Mouse (Mus musculus) midbrain, postnatal 0 days (tissue): ENCODE measurements at regions not wholly inside any gene's neighbourhood (a gene's known extent, or its start where the extent isn't known, plus 50 kb on each side); places are given as distances from the start of the nearest gene placed in this dataset.

Experiments
- ATAC-seq: fragments of 200-750 bp; cut with Nextera tagmentation; 2 replicates; pipeline ENCODE4 v1.8.0; 2017; ENCODE audit warnings: moderate number of reproducible peaks, mild to moderate bottlenecking, moderate TSS enrichment, moderate library complexity; ENCODE audit not compliant: low FRiP score
- DNase-seq: peaks from one replicate; pipeline ENCODE4 v3.0.0-alpha.2; 2015; ENCODE audit warnings: low spot score
- H3K27ac ChIP-seq: fragments of 300-500 bp; sonication (generic); 2 replicates; pipeline ENCODE4 v1.5.1; 2014; ENCODE audit warnings: low read depth, mild to moderate bottlenecking, low read length, mixed read lengths
- H3K27me3 ChIP-seq: fragments of 300-500 bp; sonication (generic); 2 replicates; pipeline ENCODE4 v1.6.1; 2014; ENCODE audit warnings: low read length, control low read depth, mixed read lengths; ENCODE audit not compliant: insufficient read depth
- H3K36me3 ChIP-seq: fragments of 300-500 bp; sonication (generic); 2 replicates; pipeline ENCODE4 v1.6.1; 2014; ENCODE audit warnings: low read length, control low read depth, mixed read lengths; ENCODE audit not compliant: insufficient read depth
- H3K4me1 ChIP-seq: fragments of 300-500 bp; sonication (generic); 2 replicates; pipeline ENCODE4 v1.6.1; 2014; ENCODE audit warnings: mild to moderate bottlenecking, control low read depth, antibody characterized with exemption, low read length, mixed read lengths; ENCODE audit not compliant: insufficient read depth
- H3K4me2 ChIP-seq: fragments of 300-500 bp; sonication (generic); 2 replicates; pipeline ENCODE4 v1.6.1; 2014; ENCODE audit warnings: low read depth, mild to moderate bottlenecking, low read length, mixed read lengths; ENCODE audit not compliant: poor library complexity, severe bottlenecking
- H3K4me3 ChIP-seq: fragments of 300-500 bp; sonication (generic); 2 replicates; pipeline ENCODE4 v1.5.1; 2014; ENCODE audit warnings: low read depth, mild to moderate bottlenecking, low read length, moderate library complexity
- H3K9ac ChIP-seq: fragments of 300-500 bp; sonication (generic); replicated peaks from 2 replicates; pipeline ENCODE4 v1.6.1; 2014; ENCODE audit warnings: mild to moderate bottlenecking, low read length, moderate library complexity, mixed read lengths; ENCODE audit not compliant: poor library complexity, severe bottlenecking
- H3K9me3 ChIP-seq: fragments of 300-500 bp; sonication (generic); 2 replicates; pipeline ENCODE4 v1.6.1; 2016; ENCODE audit warnings: low read length, control low read depth
- CTCF ChIP-seq: IDR thresholded peaks from 2 replicates; pipeline ENCODE4 v1.5.1; 2016; ENCODE audit warnings: antibody characterized with exemption, mild to moderate bottlenecking
- WGBS: fragments of 180-500 bp; shearing (Covaris S2); extraction: QIAGEN DNeasy Blood & Tissue Kit; methylation state at CpG from one replicate; pipeline ENCODE4 v1.1.7; 2014; 5-methylcytosine and 5-hydroxymethylcytosine counted together

DNA sequence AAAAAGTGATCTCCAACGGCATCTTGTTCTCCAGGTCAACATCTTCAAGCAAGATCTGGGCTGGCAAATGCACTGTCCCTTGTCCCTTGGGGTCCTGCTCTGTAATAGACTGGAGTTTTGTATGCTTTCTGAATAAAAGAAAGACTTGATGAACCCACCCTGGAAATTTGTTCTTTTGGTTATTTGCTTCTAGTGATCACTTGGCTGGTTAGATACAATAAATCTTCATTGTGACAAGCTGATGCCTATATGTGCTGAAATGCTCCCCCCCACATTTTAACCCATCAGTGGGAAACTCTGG is 65.0 kb downstream of the Dmac1 start:
- 23% methylated on average over 1 of the region's 1 CpGs for WGBS
- TF ChIP-seq CTCF = no peak
- Histone ChIP-seq H3K4me1 (no peaks in the 10 kb centered on the region), H3K9ac (no peak overlapping the region), H3K4me2 (no peak overlapping the region), H3K9me3 (no peaks in the 10 kb centered on the region), H3K27me3 (no peaks in the 10 kb centered on the region), H3K27ac (no peak overlapping the region), H3K36me3 (no peaks in the 10 kb centered on the region), H3K4me3 (no peak overlapping the region)
- ATAC-seq = no peak
- no peak for DNase-seq

DNA sequence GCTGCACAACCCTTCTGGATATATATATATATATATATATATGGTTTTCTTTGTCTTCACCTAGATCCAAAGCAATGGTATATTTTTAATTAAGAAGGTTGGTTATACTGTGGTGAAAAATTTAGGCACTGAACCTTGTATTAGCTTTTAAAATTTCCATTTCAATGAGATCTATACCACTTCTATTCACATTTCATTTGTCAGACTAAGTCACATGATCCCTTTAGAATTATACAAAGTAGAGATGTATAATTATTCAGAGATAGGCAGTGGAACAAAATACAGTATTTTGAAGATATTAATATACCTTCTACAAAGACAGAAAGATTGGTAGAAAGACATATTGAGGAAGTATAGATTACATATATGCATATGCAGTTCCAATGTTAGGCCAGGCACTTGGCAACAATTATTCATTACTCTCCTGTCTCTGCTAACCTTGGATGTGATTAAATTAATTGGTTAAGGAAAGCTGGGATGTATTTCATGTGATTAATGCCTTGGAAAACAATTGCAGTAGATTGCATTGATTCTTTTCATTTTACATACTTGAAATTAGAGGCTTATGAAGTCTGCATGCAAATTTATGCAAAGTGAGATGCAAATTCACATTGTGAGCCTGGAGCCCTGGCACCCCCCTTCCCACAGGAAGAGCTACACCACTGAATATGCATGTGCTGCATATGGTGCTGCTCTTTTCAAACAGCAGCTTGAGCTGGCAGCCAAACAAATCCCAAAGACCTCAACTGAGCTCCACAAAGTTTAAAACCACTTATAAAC is 65.5 kb downstream of the Dmac1 start:
- TF ChIP-seq CTCF = no peak
- no peaks in the 10 kb centered on the region for H3K9me3 ChIP-seq
- H3K4me3 ChIP-seq = no peak overlapping the region
- H3K27ac ChIP-seq = no peak overlapping the region
- H3K27me3 ChIP-seq = no peaks in the 10 kb centered on the region
- H3K36me3 ChIP-seq = no peaks in the 10 kb centered on the region
- no peak overlapping the region for H3K4me2 ChIP-seq
- H3K9ac ChIP-seq = no peak overlapping the region
- peak; percentile 51 for DNase-seq
- no peaks in the 10 kb centered on the region for H3K4me1 ChIP-seq
- ATAC-seq = no peak
